7 mouse cellular contexts compared by ENCODE assay signal in the genomic region with DNA sequence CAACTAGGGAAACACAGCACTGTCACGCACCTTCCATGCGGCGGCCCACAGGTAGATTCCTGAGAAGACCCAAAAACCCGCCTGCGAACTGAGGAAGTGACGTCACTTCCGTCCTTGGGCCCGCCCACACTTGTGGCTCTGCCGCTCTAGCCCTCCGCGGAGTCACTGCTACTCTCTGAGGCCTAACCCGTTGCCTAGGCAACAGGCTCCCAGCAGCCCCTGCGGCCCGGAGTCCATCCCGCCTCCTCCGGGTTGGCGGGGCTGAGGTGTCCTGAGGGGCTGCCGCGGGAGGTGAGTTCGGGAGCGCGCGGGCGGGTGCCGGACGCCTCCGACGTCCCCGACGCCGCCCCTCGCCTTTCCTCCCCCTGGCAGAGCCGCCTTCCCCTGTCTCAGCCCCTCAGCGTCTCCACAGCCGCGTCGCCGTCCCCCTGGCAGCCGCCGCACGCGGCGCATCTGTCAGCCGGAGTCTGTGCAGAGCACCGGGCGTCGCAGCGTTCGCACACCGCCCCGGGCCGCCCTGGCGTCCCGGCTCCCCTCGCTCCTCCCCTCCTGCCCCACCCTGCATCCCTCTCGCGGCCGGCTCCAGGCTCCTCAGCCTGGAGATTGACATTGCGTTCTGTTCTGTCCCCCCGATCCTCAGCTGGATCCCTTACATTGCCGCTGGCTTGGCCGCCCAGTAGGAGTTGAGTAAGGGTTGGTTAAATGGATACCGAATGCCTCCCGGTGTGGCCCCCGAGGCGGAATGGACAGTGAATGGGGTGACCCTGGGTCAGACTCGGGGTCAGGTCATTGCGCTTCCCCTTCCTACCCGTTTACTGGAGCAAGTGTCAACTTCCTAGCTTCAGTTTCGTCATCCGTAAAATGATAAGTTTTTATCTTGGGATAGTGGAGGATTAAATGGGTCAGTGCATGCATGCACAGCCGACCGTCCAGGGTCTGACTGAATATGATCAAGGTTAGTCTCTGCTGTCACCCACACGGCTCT. TPM values are rescaled to one million over a fixed set of nuclear protein-coding genes. Genes with fewer than 3 reads are reported as not detected.
A peak's percentile ranks its signal among the peaks of the same experiment; 100 is the strongest.
DNase-seq lines count a peak whose midpoint lies in the region; ATAC-seq lines count a peak whose summit lies in the region.

A gene (minus strand): TSS at position 110 of the 985 bp plus-strand sequence.
A gene (plus strand): TSS at position 229 of the 985 bp plus-strand sequence.

- H3K9ac ChIP-seq in intestine, embryonic 16.5 days (ENCODE audit: low read depth, low read length): peak within 1 kb of the TSS; percentile 84
- H3K9ac ChIP-seq in midbrain, embryonic 11.5 days (ENCODE audit: low read length): peak within 1 kb of the TSS; percentile 81

- no peaks in the 10 kb centered on the region for H3K9me3 ChIP-seq in intestine, embryonic 16.5 days (ENCODE audit: control insufficient read depth, low read length)
- H3K9me3 ChIP-seq in midbrain, embryonic 11.5 days (ENCODE audit: control insufficient read depth, low read length): no peaks in the 10 kb centered on the region

- peak; percentile 97 for DNase-seq in adrenal gland, adult 8-10 months
- peak; percentile 95 for DNase-seq in embryo, embryonic 9.5 days (ENCODE audit: extremely low spot score)
- peak; percentile 82 to 95 for DNase-seq in gastrocnemius, postnatal 4 days (ENCODE audit: low spot score in 2 of 2)
- DNase-seq in left cerebral cortex, postnatal 36 days (ENCODE audit: low spot score in 2 of 2): peak; percentile 97 to 99
- DNase-seq in midbrain, embryonic 11.5 days (ENCODE audit: low spot score, missing footprints): peak; percentile 99
- peak; percentile 98 for DNase-seq in skeletal muscle tissue, adult 2 months (ENCODE audit: low read depth, low spot score)

- peaks cover 17% of the 10 kb centered on the region for H3K4me1 ChIP-seq in intestine, embryonic 16.5 days (ENCODE audit: control insufficient read depth, insufficient read depth, low read length)
- H3K4me1 ChIP-seq in midbrain, embryonic 11.5 days (ENCODE audit: control insufficient read depth, insufficient read depth, low read length): peaks cover 12% of the 10 kb centered on the region

- peak within 1 kb of the TSS; percentile 86 for H3K27ac ChIP-seq in intestine, embryonic 16.5 days (ENCODE audit: low read length)
- peak within 1 kb of the TSS; percentile 58 for H3K27ac ChIP-seq in midbrain, embryonic 11.5 days (ENCODE audit: low read depth, low read length)

- intact Hi-C loops in left cerebral cortex, postnatal 36 days (cut with DNase I): loop anchor here (2.0 kb wide), 1 partner anchor 19 kb away; no protein-coding TSS in a partner anchor

- no peaks in the 10 kb centered on the region for H3K27me3 ChIP-seq in intestine, embryonic 16.5 days (replicated peaks; ENCODE audit: control insufficient read depth, insufficient read depth, low read length)
- H3K27me3 ChIP-seq in midbrain, embryonic 11.5 days (ENCODE audit: control insufficient read depth, insufficient read depth, low read length): no peaks in the 10 kb centered on the region

- H3K4me2 ChIP-seq in intestine, embryonic 16.5 days (ENCODE audit: low read depth, low read length): peak within 1 kb of the TSS; percentile 92
- H3K4me2 ChIP-seq in midbrain, embryonic 11.5 days: peak within 1 kb of the TSS; percentile 92

- WGBS in intestine, embryonic 16.5 days: under 1% methylated on average over 69 of the region's 74 CpGs
- WGBS in midbrain, embryonic 11.5 days: under 1% methylated on average over 74 of the region's 74 CpGs

- no peaks in the 10 kb centered on the region for H3K36me3 ChIP-seq in intestine, embryonic 16.5 days (ENCODE audit: control insufficient read depth, insufficient read depth, low read length)
- no peaks in the 10 kb centered on the region for H3K36me3 ChIP-seq in midbrain, embryonic 11.5 days (ENCODE audit: control insufficient read depth, insufficient read depth, low read length)

- peak within 1 kb of the TSS; percentile 90 for H3K4me3 ChIP-seq in intestine, embryonic 16.5 days (ENCODE audit: low read length)
- H3K4me3 ChIP-seq in midbrain, embryonic 11.5 days (ENCODE audit: low read depth, low read length): peak within 1 kb of the TSS; percentile 83

- ATAC-seq in intestine, embryonic 16.5 days: peak; percentile 100
- peak; percentile 99 for ATAC-seq in midbrain, embryonic 11.5 days (ENCODE audit: low FRiP score)

RNA-seq across cellular contexts. Expression of the first gene that starts in this region (rescaled TPM):
- 10 to 100 TPM; 37.4 to 39.6 (median 38.6) TPM for total RNA-seq in adrenal gland, adult 8-10 months (2022)
- total RNA-seq in gastrocnemius, postnatal 4 days (2021): 10 to 100 TPM; 40.5 to 41.9 TPM
- polyA plus RNA-seq in intestine, embryonic 16.5 days (2015; fragmentation: Nextera tagmentation; extraction: Ambion mirVana): 65.0 and 72.7 TPM in 2 replicates
- total RNA-seq in left cerebral cortex, postnatal 36 days (2021): 100 to 1,000 TPM; 100 to 103 TPM
- 77.4 and 83.2 TPM in 2 replicates for polyA plus RNA-seq in midbrain, embryonic 11.5 days (2014; fragmentation: Nextera tagmentation; extraction: Ambion mirVana)

RNA-seq across cellular contexts. Expression of the second gene that starts in this region (rescaled TPM):
- 10 to 100 TPM; 10.1 to 16.4 (median 12.9) TPM for total RNA-seq in adrenal gland, adult 8-10 months (2022)
- total RNA-seq in gastrocnemius, postnatal 4 days (2021): 1 to 10 TPM; 4.8 to 5.4 TPM
- polyA plus RNA-seq in intestine, embryonic 16.5 days (2015; fragmentation: Nextera tagmentation; extraction: Ambion mirVana): 2.2 and 2.4 TPM in 2 replicates
- total RNA-seq in left cerebral cortex, postnatal 36 days (2021): 10 to 100 TPM; 51.4 TPM
- 4.1 and 4.2 TPM in 2 replicates for polyA plus RNA-seq in midbrain, embryonic 11.5 days (2014; fragmentation: Nextera tagmentation; extraction: Ambion mirVana)

Comparison
In these comparisons a context has a peak if more than half of its experiments do, and no peak if none do; other contexts are left out.
1. Peak in every context shown above with its lines: DNase-seq, ATAC-seq, H3K4me3 ChIP-seq and H3K27ac ChIP-seq.